Mouse (Mus musculus) midbrain, embryonic 14.5 days (tissue): ENCODE results near the gene Lrrc72. TPM values are rescaled to one million over a fixed set of nuclear protein-coding genes. Genes with fewer than 3 reads are reported as not detected.
A peak's percentile ranks its signal among the peaks of the same experiment; 100 is the strongest.

Experiments used
- ATAC-seq: fragments of 200-750 bp; cut with Nextera tagmentation; 2 replicates; pipeline ENCODE4 v1.8.0; 2017; ENCODE audit warnings: moderate number of reproducible peaks, moderate library complexity; ENCODE audit not compliant: low FRiP score, low TSS enrichment
- DNase-seq: peaks from one replicate; pipeline ENCODE4 v3.0.0-alpha.2; 2015
- H3K27ac ChIP-seq: fragments of 300-500 bp; sonication (generic); replicated peaks from 2 replicates; pipeline ENCODE4 v1.5.1; 2014; ENCODE audit warnings: mild to moderate bottlenecking, low read depth, low read length, moderate library complexity
- H3K27me3 ChIP-seq: fragments of 300-500 bp; sonication (generic); 2 replicates; pipeline ENCODE4 v1.6.1; 2014; ENCODE audit warnings: low read length, control low read depth, mixed read lengths; ENCODE audit not compliant: control insufficient read depth, insufficient read depth
- H3K36me3 ChIP-seq: fragments of 300-500 bp; sonication (generic); 2 replicates; pipeline ENCODE4 v1.6.1; 2014; ENCODE audit warnings: low read length, control low read depth; ENCODE audit not compliant: control insufficient read depth, insufficient read depth
- H3K4me1 ChIP-seq: fragments of 300-500 bp; sonication (generic); 2 replicates; pipeline ENCODE4 v1.6.1; 2014; ENCODE audit warnings: mild to moderate bottlenecking, antibody characterized with exemption, low read length, control low read depth; ENCODE audit not compliant: control insufficient read depth, insufficient read depth
- H3K4me2 ChIP-seq: fragments of 300-500 bp; sonication (generic); 2 replicates; pipeline ENCODE4 v1.6.1; 2014; ENCODE audit warnings: mild to moderate bottlenecking, low read length, moderate library complexity
- H3K4me3 ChIP-seq: fragments of 300-500 bp; sonication (generic); replicated peaks from 2 replicates; pipeline ENCODE4 v1.5.1; 2014; ENCODE audit warnings: low read depth, low read length
- H3K9ac ChIP-seq: fragments of 300-500 bp; sonication (generic); replicated peaks from 2 replicates; pipeline ENCODE4 v1.6.1; 2014; ENCODE audit warnings: mild to moderate bottlenecking, low read length, moderate library complexity
- H3K9me3 ChIP-seq: fragments of 300-500 bp; sonication (generic); 2 replicates; pipeline ENCODE4 v1.6.1; 2016; ENCODE audit warnings: low read length, control low read depth, mixed read lengths; ENCODE audit not compliant: control insufficient read depth
- WGBS: fragments of 180-500 bp; shearing (Covaris S2); extraction: QIAGEN DNeasy Blood & Tissue Kit; methylation state at CpG from one replicate; pipeline ENCODE4 v1.1.7; 2014; 5-methylcytosine and 5-hydroxymethylcytosine counted together
- polyA plus RNA-seq: library from polyadenylated mRNA; unstranded; fragments of >200 nt; fragmentation: Nextera tagmentation; extraction: Ambion mirVana; gene quantifications from 2 replicates; pipeline ENCODE4 v1.2.1, GENCODE M21; 2014

Lrrc72 gene
- not detected in 2 replicates for polyA plus RNA-seq

DNA sequence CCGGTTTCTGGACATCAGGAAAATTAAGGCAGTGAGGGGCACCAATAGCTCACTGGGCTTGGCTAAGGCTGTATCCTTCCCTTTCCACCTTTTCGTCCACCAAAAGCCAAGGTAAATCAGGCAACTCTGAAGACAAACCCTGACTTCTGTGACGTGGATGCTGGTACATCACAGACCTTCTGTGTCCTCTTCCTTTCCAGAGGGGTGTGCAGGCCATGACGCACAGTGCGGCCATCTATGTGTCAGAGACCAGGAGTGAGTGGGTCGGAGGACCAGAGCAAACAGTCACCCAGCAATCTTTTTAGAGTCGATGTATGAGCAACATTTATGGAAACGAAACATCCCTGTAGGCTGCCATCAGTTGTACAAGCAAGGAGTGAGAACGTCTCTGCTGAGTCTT, at the start of gene Lrrc72:
TSS of gene Lrrc72 (minus strand) at position 101 of the 400 bp plus-strand sequence.
- no peak for DNase-seq
- Histone ChIP-seq H3K27me3 (no peaks in the 10 kb centered on the region), H3K9me3 (no peaks in the 10 kb centered on the region), H3K4me3 (no peak within 1 kb of the TSS), H3K27ac (no peak within 1 kb of the TSS), H3K36me3 (no peaks in the 10 kb centered on the region), H3K4me2 (no peak within 1 kb of the TSS), H3K4me1 (no peaks in the 10 kb centered on the region), H3K9ac (no peak within 1 kb of the TSS)
- ATAC-seq, result no peak
- 94% methylated on average over 9 of the region's 9 CpGs for WGBS

DNA sequence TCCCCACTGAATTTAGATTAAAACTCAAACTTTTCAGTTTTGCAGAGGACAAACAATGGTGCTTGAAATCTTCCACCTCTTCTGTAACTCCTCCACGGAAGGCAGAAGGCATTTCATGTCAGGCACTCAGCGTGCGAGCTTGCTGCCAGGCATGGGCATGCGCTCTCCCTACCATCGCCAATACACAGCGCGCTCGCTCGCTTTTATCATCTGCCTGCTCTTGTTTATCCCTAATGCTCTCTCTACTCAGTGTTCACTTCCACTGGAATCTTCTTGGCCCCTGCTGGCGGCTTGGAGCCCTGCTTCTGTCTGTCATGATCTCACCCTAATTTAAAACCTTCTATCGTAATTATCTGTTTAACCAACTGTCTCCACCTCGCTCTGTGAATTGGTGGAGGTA, 49.1 kb upstream of the Lrrc72 start:
- Histone ChIP-seq H3K9me3 (no peaks in the 10 kb centered on the region), H3K27me3 (no peaks in the 10 kb centered on the region), H3K4me1 (no peaks in the 10 kb centered on the region), H3K9ac (no peak overlapping the region), H3K36me3 (no peaks in the 10 kb centered on the region), H3K4me2 (no peak overlapping the region), H3K27ac (no peak overlapping the region), H3K4me3 (no peak overlapping the region)
- no peak for ATAC-seq
- WGBS, result 86% methylated on average over 12 of the region's 12 CpGs
- no peak for DNase-seq

DNA sequence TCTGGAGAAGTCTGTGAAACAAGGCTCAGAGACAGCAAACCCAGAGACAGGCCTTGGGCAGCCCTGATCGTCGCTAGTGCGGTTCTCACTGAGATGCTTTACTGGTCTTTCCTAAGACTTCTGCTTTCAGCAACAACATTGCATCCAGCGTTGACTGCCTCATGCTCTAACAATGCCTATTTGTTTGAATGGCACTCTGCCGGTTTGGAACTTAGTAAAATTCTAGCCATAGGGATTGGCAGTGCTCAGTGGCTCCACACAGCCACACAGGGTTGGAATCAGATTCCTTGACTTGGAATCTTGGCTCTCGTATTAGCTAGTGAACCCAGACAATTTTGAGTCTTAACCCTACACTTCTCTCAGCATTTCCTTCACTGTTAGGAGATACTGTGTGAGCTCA, 38.1 kb upstream of the Lrrc72 start:
- Histone ChIP-seq H3K27ac (no peak overlapping the region), H3K9me3 (no peaks in the 10 kb centered on the region), H3K9ac (no peak overlapping the region), H3K4me1 (no peaks in the 10 kb centered on the region), H3K36me3 (no peaks in the 10 kb centered on the region), H3K4me3 (no peak overlapping the region), H3K4me2 (no peak overlapping the region), H3K27me3 (no peaks in the 10 kb centered on the region)
- DNase-seq (no peak), ATAC-seq (no peak)
- 88% methylated on average over 6 of the region's 6 CpGs for WGBS

DNA sequence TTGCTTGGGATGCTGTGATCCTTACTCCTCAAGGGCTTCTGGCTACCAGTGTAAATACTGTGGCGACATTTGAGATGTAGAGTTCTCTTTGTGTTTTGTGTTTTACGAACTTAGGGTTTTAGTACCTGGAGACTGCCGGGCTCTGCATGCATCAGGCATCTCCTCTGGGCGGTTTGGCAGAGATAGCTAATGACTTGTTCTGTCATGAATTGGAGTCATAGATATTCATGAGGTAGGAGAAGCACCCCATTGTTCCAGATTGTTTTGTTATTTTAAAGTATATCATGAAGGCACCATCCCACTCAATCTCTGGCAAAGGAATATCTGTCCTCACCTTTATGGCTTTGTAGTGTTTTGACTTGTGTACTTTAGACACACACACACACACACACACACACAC, 37.3 kb upstream of the Lrrc72 start:
- no peaks in the 10 kb centered on the region for H3K36me3 ChIP-seq
- H3K9me3 ChIP-seq, result no peaks in the 10 kb centered on the region
- H3K27me3 ChIP-seq, result no peaks in the 10 kb centered on the region
- no peak overlapping the region for H3K27ac ChIP-seq
- H3K4me3 ChIP-seq, result no peak overlapping the region
- 79% methylated on average over 4 of the region's 4 CpGs for WGBS
- no peaks in the 10 kb centered on the region for H3K4me1 ChIP-seq
- DNase-seq (no peak), ATAC-seq (no peak)
- H3K4me2 ChIP-seq, result no peak overlapping the region
- no peak overlapping the region for H3K9ac ChIP-seq

DNA sequence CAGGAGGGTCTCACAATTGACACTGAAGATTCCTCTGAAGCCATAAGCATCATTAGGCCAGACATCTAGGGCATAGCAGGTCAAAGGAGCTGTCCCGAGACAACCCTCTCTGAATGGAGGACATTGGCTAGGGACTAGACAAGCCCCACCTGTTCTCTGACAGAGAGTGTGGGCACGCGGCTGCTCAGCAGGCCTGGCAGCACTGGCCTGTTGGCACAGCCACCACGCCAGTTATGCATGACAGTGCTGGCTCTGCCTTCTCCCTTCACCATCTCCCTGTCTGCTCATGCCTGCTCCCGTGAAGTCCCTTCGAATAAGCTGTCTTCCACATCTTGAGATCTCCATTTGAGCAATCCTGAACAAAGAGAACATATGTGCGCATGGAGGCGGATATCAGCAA, 36.4 kb upstream of the Lrrc72 start:
- 90% methylated on average over 8 of the region's 8 CpGs for WGBS
- Histone ChIP-seq H3K27me3 (no peaks in the 10 kb centered on the region), H3K9ac (no peak overlapping the region), H3K36me3 (no peaks in the 10 kb centered on the region), H3K27ac (no peak overlapping the region), H3K4me2 (no peak overlapping the region), H3K4me3 (no peak overlapping the region), H3K4me1 (no peaks in the 10 kb centered on the region), H3K9me3 (no peaks in the 10 kb centered on the region)
- ATAC-seq, result no peak
- no peak for DNase-seq

DNA sequence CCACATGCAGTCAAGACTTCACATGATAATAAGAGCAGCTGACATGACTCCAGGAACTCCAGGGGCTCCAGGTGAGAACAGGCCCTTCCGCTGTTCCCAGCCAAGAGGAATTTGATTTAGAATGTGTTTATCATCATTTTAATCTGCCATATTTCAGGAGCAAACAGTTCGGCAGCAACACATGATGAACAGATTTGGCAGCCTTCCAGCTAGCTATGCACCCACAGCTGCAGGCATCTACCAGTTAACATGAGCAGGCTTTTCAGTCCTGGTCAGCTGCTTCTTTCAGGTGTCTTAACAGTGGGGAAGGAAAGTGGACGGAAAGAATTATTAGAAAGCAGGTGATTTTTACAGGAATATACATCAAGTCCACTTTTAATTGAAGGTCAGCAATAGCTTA, 21.6 kb upstream of the Lrrc72 start:
- no peak overlapping the region for H3K9ac ChIP-seq
- 86% methylated on average over 3 of the region's 3 CpGs for WGBS
- no peaks in the 10 kb centered on the region for H3K27me3 ChIP-seq
- H3K9me3 ChIP-seq, result no peaks in the 10 kb centered on the region
- H3K4me1 ChIP-seq, result no peaks in the 10 kb centered on the region
- H3K27ac ChIP-seq, result no peak overlapping the region
- DNase-seq, result peak; percentile 23
- no peak overlapping the region for H3K4me3 ChIP-seq
- H3K36me3 ChIP-seq, result no peaks in the 10 kb centered on the region
- peak; percentile 28; the same call in 1 of the 2 replicates for ATAC-seq
- no peak overlapping the region for H3K4me2 ChIP-seq

DNA sequence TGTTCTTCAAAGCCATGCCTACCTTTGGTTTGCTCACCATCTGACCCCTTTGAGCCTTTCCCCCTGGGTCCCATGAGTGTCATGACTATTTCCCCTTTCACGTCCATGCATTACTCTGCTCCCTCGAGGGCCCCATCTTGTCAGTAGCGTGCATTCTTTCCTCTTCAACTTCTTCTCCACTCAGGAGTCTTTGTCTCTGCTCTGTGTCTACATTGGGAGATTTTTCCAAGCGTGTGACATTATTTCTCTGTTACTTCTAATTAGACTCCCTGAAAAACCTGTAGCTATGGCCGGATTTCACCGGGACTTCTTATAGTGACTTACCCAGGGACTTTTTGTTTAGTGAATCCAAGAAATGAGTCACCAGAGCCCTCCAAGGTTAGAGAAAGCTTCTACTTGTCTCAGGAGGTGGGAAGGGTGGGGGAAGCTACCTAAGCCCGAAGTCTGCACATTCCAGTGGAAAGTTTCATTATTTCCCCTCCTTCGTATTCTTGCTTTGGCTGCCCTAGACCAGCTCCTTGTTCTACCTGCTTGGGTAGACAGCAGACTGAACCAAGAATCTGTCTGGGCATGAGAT, 14.6 kb upstream of the Lrrc72 start:
- no peak overlapping the region for H3K27ac ChIP-seq
- ATAC-seq (no peak), DNase-seq (no peak)
- WGBS, result 92% methylated on average over 8 of the region's 8 CpGs
- no peak overlapping the region for H3K4me2 ChIP-seq
- H3K9ac ChIP-seq, result no peak overlapping the region
- H3K27me3 ChIP-seq, result no peaks in the 10 kb centered on the region
- H3K4me3 ChIP-seq, result no peak overlapping the region
- H3K4me1 ChIP-seq, result no peaks in the 10 kb centered on the region
- no peaks in the 10 kb centered on the region for H3K36me3 ChIP-seq
- H3K9me3 ChIP-seq, result no peaks in the 10 kb centered on the region

DNA sequence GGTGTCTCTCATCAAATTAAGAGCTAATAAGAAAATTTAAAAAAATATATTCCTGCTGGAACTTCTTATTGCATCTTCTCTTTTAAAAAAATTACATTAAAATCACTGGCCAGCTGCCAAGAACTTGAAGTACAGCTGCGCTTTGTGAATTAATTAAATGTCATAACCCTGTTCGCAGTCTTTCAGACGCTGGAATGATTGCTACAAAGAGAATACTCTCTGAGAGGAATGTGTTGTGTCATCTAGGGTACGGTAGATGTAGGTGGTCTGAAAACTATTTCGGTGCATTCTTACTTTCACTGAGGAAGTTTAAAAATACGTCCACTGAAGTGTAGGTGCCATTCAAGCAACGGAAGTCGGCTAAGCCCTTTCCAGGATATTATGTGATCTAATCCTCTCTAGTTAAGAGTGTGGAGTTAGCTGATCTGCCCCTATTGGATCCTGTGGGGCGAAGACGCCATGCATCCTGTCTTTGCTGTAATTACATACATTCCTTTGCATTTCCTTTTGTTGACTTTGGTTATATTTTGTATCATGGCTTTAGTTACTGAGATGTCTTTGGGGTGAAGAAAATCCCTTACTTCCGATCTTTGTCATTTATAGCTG, 9.0 kb upstream of the Lrrc72 start:
- DNase-seq, result peak; percentile 45
- no peaks in the 10 kb centered on the region for H3K36me3 ChIP-seq
- H3K4me2 ChIP-seq, result no peak overlapping the region
- H3K27me3 ChIP-seq, result no peaks in the 10 kb centered on the region
- no peaks in the 10 kb centered on the region for H3K9me3 ChIP-seq
- no peak; the same call in 1 of the 2 replicates for ATAC-seq
- no peak overlapping the region for H3K27ac ChIP-seq
- no peak overlapping the region for H3K9ac ChIP-seq
- WGBS, result 70% methylated on average over 11 of the region's 11 CpGs
- H3K4me3 ChIP-seq, result no peak overlapping the region
- H3K4me1 ChIP-seq, result no peaks in the 10 kb centered on the region

DNA sequence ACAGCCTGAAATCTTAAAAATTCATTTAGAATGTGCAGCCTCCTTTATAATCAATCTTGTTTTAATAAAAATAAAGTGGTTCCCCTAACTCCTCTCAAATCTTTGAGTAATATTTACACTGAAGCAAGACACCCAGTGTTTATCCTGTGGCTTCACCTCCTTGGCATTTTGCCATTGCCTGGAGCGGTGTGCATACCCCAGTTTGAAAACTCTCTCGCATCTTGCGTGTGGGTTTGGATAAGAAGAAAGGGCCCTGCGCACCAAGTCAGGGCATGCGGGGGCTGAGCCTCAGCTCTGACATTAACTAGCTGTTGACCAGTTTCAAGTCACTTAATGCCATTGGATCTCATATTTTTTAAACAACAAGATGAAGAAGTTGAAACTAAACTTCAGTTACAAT, 2.2 kb upstream of the Lrrc72 start:
- H3K9ac ChIP-seq, result no peak overlapping the region
- no peak overlapping the region for H3K4me2 ChIP-seq
- no peaks in the 10 kb centered on the region for H3K36me3 ChIP-seq
- no peaks in the 10 kb centered on the region for H3K27me3 ChIP-seq
- H3K4me1 ChIP-seq, result no peaks in the 10 kb centered on the region
- ATAC-seq (no peak), DNase-seq (peak; percentile 41)
- H3K9me3 ChIP-seq, result no peaks in the 10 kb centered on the region
- no peak overlapping the region for H3K27ac ChIP-seq
- no peak overlapping the region for H3K4me3 ChIP-seq
- WGBS, result 54% methylated on average over 5 of the region's 5 CpGs
